Mouse (Mus musculus) layer of hippocampus, postnatal 14 days (tissue): ENCODE results near the gene Mdh2. TPM values are rescaled to one million over a fixed set of nuclear protein-coding genes. Genes with fewer than 3 reads are reported as not detected.
A peak's percentile ranks its signal among the peaks of the same experiment; 100 is the strongest.

Experiments
- DNase-seq, 2 experiments: peaks; one replicate each; pipeline ENCODE4 v3.0.0; 2021 to 2022; ENCODE audit warnings: low spot score in 2 of 2, mixed read lengths in 1 of 2
- long read RNA-seq, 2 experiments: library from polyadenylated mRNA; stranded (forward); transcript quantifications; one replicate each; pipeline ENCODE4 v2.0.0; 2021
- total RNA-seq, 2 experiments: library from RNA; stranded (reverse); gene quantifications; 2 replicates each; pipeline ENCODE4 v1.2.3; 2021

Gene Mdh2
- total RNA-seq, result 100 to 1,000 TPM; 463 to 479 TPM
- long read RNA-seq, experiment 1, transcript Mdh2-201 (9 exons, 1,456 nt), result major isoform, 590 of 617 reads
- long read RNA-seq, experiment 1, partial matches to known transcripts, result 22 of 617 reads
- long read RNA-seq, experiment 1, other reads (novel, unspliced or antisense), result 5 of 617 reads
- long read RNA-seq, experiment 2, transcript Mdh2-201 (9 exons, 1,456 nt), result major isoform, 941 of 987 reads
- long read RNA-seq, experiment 2, partial matches to known transcripts, result 31 of 987 reads
- long read RNA-seq, experiment 2, other reads (novel, unspliced or antisense), result 15 of 987 reads

- peak; percentile 98 to 100 for DNase-seq
Observed at GRCm38 (mm10) chr5:135778471-135779445, at the start of gene Mdh2. Gene Mdh2, plus strand, starts transcription at chr5:135778480.

- no peak for DNase-seq
Observed at GRCm38 (mm10) chr5:135729351-135729750, 48.9 kb upstream of the Mdh2 start.

GRCm38 (mm10) chr5:135730278-135730677, 48.0 kb upstream of the Mdh2 start:
- DNase-seq, result no peak

- no peak for DNase-seq
Observed at GRCm38 (mm10) chr5:135730916-135731315, 47.4 kb upstream of the Mdh2 start.

- no peak for DNase-seq
Observed at GRCm38 (mm10) chr5:135731322-135731721, 47.0 kb upstream of the Mdh2 start.

GRCm38 (mm10) chr5:135733071-135733470, 45.2 kb upstream of the Mdh2 start:
- DNase-seq, result no peak

GRCm38 (mm10) chr5:135734057-135734680, 44.1 kb upstream of the Mdh2 start:
- no peak for DNase-seq

GRCm38 (mm10) chr5:135735741-135736140, 42.5 kb upstream of the Mdh2 start:
- DNase-seq, result no peak

GRCm38 (mm10) chr5:135736544-135736943, 41.7 kb upstream of the Mdh2 start:
- no peak for DNase-seq

- DNase-seq, result no peak
Observed at GRCm38 (mm10) chr5:135737154-135737553, 41.1 kb upstream of the Mdh2 start.

- DNase-seq, result no peak
Observed at GRCm38 (mm10) chr5:135738266-135738665, 40.0 kb upstream of the Mdh2 start.

GRCm38 (mm10) chr5:135742156-135742555, 36.1 kb upstream of the Mdh2 start:
- DNase-seq, result no peak

- no peak for DNase-seq
Observed at GRCm38 (mm10) chr5:135742941-135743740, 35.1 kb upstream of the Mdh2 start.

- peak; percentile 90 to 93 for DNase-seq
Observed at GRCm38 (mm10) chr5:135743741-135744609, 34.3 kb upstream of the Mdh2 start, which contains the start of gene Tmem120a. Gene Tmem120a, minus strand, starts transcription at chr5:135744448.

GRCm38 (mm10) chr5:135744742-135745141, 33.5 kb upstream of the Mdh2 start:
- DNase-seq, result no peak

GRCm38 (mm10) chr5:135751041-135751440, 27.2 kb upstream of the Mdh2 start:
- DNase-seq, result no peak

GRCm38 (mm10) chr5:135751595-135751994, 26.7 kb upstream of the Mdh2 start:
- no peak for DNase-seq

- no peak for DNase-seq
Observed at GRCm38 (mm10) chr5:135761881-135762280, 16.4 kb upstream of the Mdh2 start.

GRCm38 (mm10) chr5:135763526-135763925, 14.8 kb upstream of the Mdh2 start:
- peak; percentile 71 to 77 for DNase-seq

GRCm38 (mm10) chr5:135764971-135765370, 13.3 kb upstream of the Mdh2 start:
- no peak for DNase-seq
